Mouse (Mus musculus) CH12.LX (cell line): ENCODE measurements at regions not wholly inside any gene's neighbourhood (a gene's known extent, or its start where the extent isn't known, plus 50 kb on each side); places are given as distances from the start of the nearest gene placed in this dataset.

Experiments used
- DNase-seq: peaks from one replicate; pipeline ENCODE4 v3.0.0-alpha.2; 2013; ENCODE audit errors: extremely low read depth
- H3K27ac ChIP-seq: 2 replicates; pipeline ENCODE4 v1.5.1; 2012; ENCODE audit warnings: low read depth, mild to moderate bottlenecking, control low read depth, moderate library complexity; ENCODE audit not compliant: insufficient read depth
- H3K27me3 ChIP-seq: replicated peaks from 2 replicates; pipeline ENCODE3; 2012; ENCODE audit warnings: inconsistent platforms
- H3K36me3 ChIP-seq, 2 experiments: replicated peaks in 1 of 2; 2 replicates each; pipeline versions ENCODE3 to v1.6.1; 2012; ENCODE audit warnings: inconsistent platforms in 1 of 2, low read length in 1 of 2, mild to moderate bottlenecking in 1 of 2, mixed read lengths in 1 of 2, moderate library complexity in 1 of 2; ENCODE audit not compliant: control insufficient read depth in 1 of 2, insufficient read depth in 1 of 2
- H3K4me1 ChIP-seq, 2 experiments: 2 replicates each; pipeline ENCODE4 v1.6.1; 2012; ENCODE audit warnings: inconsistent platforms in 1 of 2, moderate library complexity in 1 of 2; ENCODE audit not compliant: insufficient read depth in 2 of 2, control insufficient read depth in 1 of 2
- H3K4me2 ChIP-seq: 2 replicates; pipeline ENCODE4 v1.6.1; 2012; ENCODE audit warnings: low read depth, mild to moderate bottlenecking, control low read depth; ENCODE audit not compliant: poor library complexity, insufficient read depth, severe bottlenecking
- H3K4me3 ChIP-seq, 3 experiments: fragments of 150-350 bp in 1 of 3; sonication (generic) in 1 of 3; replicated peaks in 1 of 3; 2 replicates each; pipeline versions ENCODE3 to v1.5.1; 2011 to 2012; ENCODE audit warnings: low read depth in 2 of 3, low read length in 2 of 3, mild to moderate bottlenecking in 2 of 3, moderate library complexity in 2 of 3, control low read depth in 1 of 3, improper control_type of control experiment in 1 of 3, inconsistent platforms in 1 of 3, mixed read lengths in 1 of 3; ENCODE audit not compliant: poor library complexity in 1 of 3
- H3K79me2 ChIP-seq: replicated peaks from 2 replicates; pipeline ENCODE4 v1.6.1; 2012; ENCODE audit warnings: mild to moderate bottlenecking, moderate library complexity; ENCODE audit not compliant: control insufficient read depth, poor library complexity, insufficient read depth, severe bottlenecking; ENCODE audit errors: extremely low read depth
- H3K9ac ChIP-seq: 2 replicates; pipeline ENCODE4 v1.6.1; 2012; ENCODE audit warnings: low read depth, mild to moderate bottlenecking, control low read depth, moderate library complexity; ENCODE audit not compliant: insufficient read depth
- H3K9me3 ChIP-seq: replicated peaks from 2 replicates; pipeline ENCODE3; 2012; ENCODE audit warnings: low read length, inconsistent platforms, mixed read lengths
- CHD1 ChIP-seq: IDR thresholded peaks from 2 replicates; pipeline ENCODE4 v1.6.1; 2012; ENCODE audit warnings: low read depth, low read length, improper control_type of control experiment, inconsistent platforms
- CTCF ChIP-seq, 2 experiments: IDR thresholded peaks in 1 of 2; conservative IDR thresholded peaks in 1 of 2; 2 replicates each; pipeline ENCODE4 v1.5.1; 2011 to 2012; ENCODE audit warnings: low read depth in 2 of 2, low read length in 2 of 2, improper control_type of control experiment in 1 of 2, inconsistent platforms in 1 of 2, mild to moderate bottlenecking in 1 of 2, moderate library complexity in 1 of 2
- ELF1 ChIP-seq: IDR thresholded peaks from 2 replicates; pipeline ENCODE4 v1.6.1; 2014; ENCODE audit warnings: low read depth, mild to moderate bottlenecking, inconsistent platforms, low read length, improper control_type of control experiment
- ETS1 ChIP-seq: conservative IDR thresholded peaks from 2 replicates; pipeline ENCODE4 v1.6.1; 2012; ENCODE audit warnings: low read depth, mild to moderate bottlenecking, inconsistent platforms, low read length, improper control_type of control experiment, moderate library complexity
- GABPA ChIP-seq: IDR thresholded peaks from 2 replicates; pipeline ENCODE4 v1.6.1; 2012; ENCODE audit warnings: low read depth, low read length, improper control_type of control experiment, inconsistent platforms; ENCODE audit not compliant: insufficient replicate concordance
- MAFK ChIP-seq: IDR thresholded peaks from 2 replicates; pipeline ENCODE4 v1.6.1; 2011; ENCODE audit warnings: low read length, improper control_type of control experiment; ENCODE audit not compliant: insufficient replicate concordance
- MAZ ChIP-seq: IDR thresholded peaks from 2 replicates; pipeline ENCODE4 v1.6.1; 2012; ENCODE audit warnings: low read depth, mild to moderate bottlenecking, inconsistent platforms, low read length, improper control_type of control experiment, moderate library complexity
- MEF2A ChIP-seq: IDR thresholded peaks from 2 replicates; pipeline ENCODE4 v1.6.1; 2014; ENCODE audit warnings: low read depth, mild to moderate bottlenecking, inconsistent platforms, low read length, improper control_type of control experiment, borderline replicate concordance
- MYC ChIP-seq: IDR thresholded peaks from 2 replicates; pipeline ENCODE4 v1.6.1; 2011; ENCODE audit warnings: low read depth, mild to moderate bottlenecking, improper control_type of control experiment, low read length
- NRF1 ChIP-seq: IDR thresholded peaks from 2 replicates; pipeline ENCODE4 v1.6.1; 2014; ENCODE audit warnings: low read depth, mild to moderate bottlenecking, inconsistent platforms, low read length, improper control_type of control experiment, moderate library complexity
- POLR2A ChIP-seq: IDR thresholded peaks from 2 replicates; pipeline ENCODE4 v1.6.1; 2011; ENCODE audit warnings: low read depth, mild to moderate bottlenecking, improper control_type of control experiment, low read length
- POLR2AphosphoS2 ChIP-seq: IDR thresholded peaks from 2 replicates; pipeline ENCODE4 v1.6.1; 2011; ENCODE audit warnings: low read depth, low read length, improper control_type of control experiment
- RCOR1 ChIP-seq: conservative IDR thresholded peaks from 2 replicates; pipeline ENCODE4 v1.6.1; 2012; ENCODE audit warnings: low read depth, mild to moderate bottlenecking, inconsistent platforms, low read length, improper control_type of control experiment
- SIN3A ChIP-seq: IDR thresholded peaks from 2 replicates; pipeline ENCODE4 v1.6.1; 2012; ENCODE audit warnings: low read length, improper control_type of control experiment, inconsistent platforms
- SMC3 ChIP-seq: IDR thresholded peaks from 2 replicates; pipeline ENCODE4 v1.6.1; 2011; ENCODE audit warnings: low read depth, low read length, improper control_type of control experiment
- TBP ChIP-seq: conservative IDR thresholded peaks from 2 replicates; pipeline ENCODE4 v1.6.1; 2011; ENCODE audit warnings: low read depth, low read length, improper control_type of control experiment
- USF2 ChIP-seq: conservative IDR thresholded peaks from 2 replicates; pipeline ENCODE4 v1.6.1; 2011; ENCODE audit warnings: low read depth, low read length, improper control_type of control experiment
- ZC3H11A ChIP-seq: IDR thresholded peaks from 2 replicates; pipeline ENCODE4 v1.6.1; 2012; ENCODE audit warnings: low read depth, mild to moderate bottlenecking, inconsistent platforms, low read length, improper control_type of control experiment
- ZMIZ1 ChIP-seq: IDR thresholded peaks from 2 replicates; pipeline ENCODE4 v1.6.1; 2012; ENCODE audit warnings: low read depth, mild to moderate bottlenecking, inconsistent platforms, low read length, improper control_type of control experiment
- ZNF384 ChIP-seq: IDR thresholded peaks from 2 replicates; pipeline ENCODE4 v1.6.1; 2012; ENCODE audit warnings: low read depth, low read length, improper control_type of control experiment, inconsistent platforms
- dilution Hi-C: fragments of 300-500 bp; cut with MboI; formaldehyde crosslinking; loops from 2 replicates; pipeline ENCODE4 v1.14.3; 2020; ENCODE audit warnings: low sequenced_read_pairs; ENCODE audit not compliant: extremely low pct_unique_long_range_greater_than_20kb, extremely low pct_ligation_motif_present
- in situ Hi-C: fragments of 300-500 bp; cut with MboI; formaldehyde crosslinking; loops from 3 replicates; pipeline ENCODE4 v1.14.3; 2019; ENCODE audit warnings: low sequenced_read_pairs, low pct_ligation_motif_present, low pct_unique_long_range_greater_than_20kb, mixed read lengths

DNA sequence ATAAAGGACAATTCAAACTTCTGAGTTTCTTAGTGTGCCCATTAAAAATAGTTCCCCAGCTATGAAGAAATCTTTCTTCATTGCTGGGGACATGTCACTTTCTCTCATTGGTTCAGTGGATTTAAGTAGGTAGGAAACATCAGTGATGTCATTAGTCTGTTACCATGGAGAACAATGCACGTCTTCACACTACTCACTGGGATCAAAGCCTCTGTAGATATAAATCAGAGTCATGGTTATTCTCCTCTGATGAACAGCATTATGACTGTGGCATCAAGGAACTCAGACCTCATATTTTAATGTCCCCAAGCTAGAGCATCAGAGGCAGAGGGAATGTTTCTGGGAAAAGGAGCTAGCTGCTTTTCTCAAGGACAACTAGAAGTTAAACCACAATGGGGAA, 165.5 kb upstream of the Slc39a10 start:
- H3K4me2 ChIP-seq, result no peak overlapping the region
- in situ Hi-C loops, result no loop called here
- no peaks in the 10 kb centered on the region for H3K4me1 ChIP-seq
- no peaks in the 10 kb centered on the region for H3K9me3 ChIP-seq
- no peaks in the 10 kb centered on the region for H3K36me3 ChIP-seq
- H3K79me2 ChIP-seq, result no peaks in the 10 kb centered on the region
- no peak overlapping the region for H3K27ac ChIP-seq
- no peaks in the 10 kb centered on the region for H3K27me3 ChIP-seq
- dilution Hi-C loops, result no loop called here
- DNase-seq, result no peak
- H3K4me3 ChIP-seq, result no peak overlapping the region
- no peak overlapping the region for H3K9ac ChIP-seq
- no peak for TF ChIP-seq ELF1
- no peak for TF ChIP-seq MAFK
- no peak for TF ChIP-seq USF2
- no peak for TF ChIP-seq CTCF (conservative IDR thresholded peaks at IDR 0.05 in 1 of 2, IDR thresholded peaks at IDR 0.05 in 1 of 2; ENCODE audit: low read depth in 2 of 2, low read length in 2 of 2)
- no peak for TF ChIP-seq ETS1
- TF ChIP-seq RCOR1, result no peak
- no peak for TF ChIP-seq ZNF384
- TF ChIP-seq ZC3H11A, result no peak
- no peak for TF ChIP-seq CHD1
- TF ChIP-seq MAZ, result no peak
- no peak for TF ChIP-seq POLR2AphosphoS2
- TF ChIP-seq NRF1, result no peak
- no peak for TF ChIP-seq ZMIZ1
- TF ChIP-seq TBP, result no peak
- no peak for TF ChIP-seq GABPA

DNA sequence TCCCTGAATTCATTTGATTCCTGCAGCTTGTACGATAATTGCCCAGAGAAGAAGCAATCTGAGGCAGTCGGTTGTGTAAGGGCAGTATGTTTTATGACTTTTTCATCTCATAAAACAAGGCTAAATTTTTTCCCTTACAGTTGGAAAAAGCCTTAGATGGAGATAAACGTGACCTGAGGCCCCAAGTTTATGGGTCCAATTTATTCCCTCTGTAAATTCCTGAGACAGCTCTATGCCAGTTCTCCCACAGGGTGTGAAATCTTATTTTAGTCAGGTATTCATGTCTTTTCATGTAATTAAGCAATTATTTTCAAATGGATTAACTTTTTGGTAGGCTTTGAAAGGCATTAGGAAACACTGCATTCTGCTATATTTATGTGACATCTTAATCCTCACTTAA, 164.7 kb upstream of the Slc39a10 start:
- in situ Hi-C loops (no loop called here), dilution Hi-C loops (no loop called here)
- Histone ChIP-seq H3K27ac (no peak overlapping the region), H3K9ac (no peak overlapping the region), H3K9me3 (no peaks in the 10 kb centered on the region), H3K36me3 (no peaks in the 10 kb centered on the region), H3K4me3 (no peak overlapping the region), H3K4me1 (no peaks in the 10 kb centered on the region), H3K79me2 (no peaks in the 10 kb centered on the region), H3K27me3 (no peaks in the 10 kb centered on the region), H3K4me2 (no peak overlapping the region)
- no peak for TF ChIP-seq SMC3
- no peak for TF ChIP-seq POLR2A
- no peak for TF ChIP-seq CHD1
- no peak for TF ChIP-seq SIN3A
- TF ChIP-seq MEF2A, result no peak
- TF ChIP-seq MYC, result no peak
- no peak for TF ChIP-seq ELF1
- no peak for TF ChIP-seq ETS1
- no peak for TF ChIP-seq ZMIZ1
- DNase-seq, result no peak
